Mouse (Mus musculus) neutrophil, adult 5-6 weeks (primary cell): ENCODE results near the gene Agap1. TPM values are rescaled to one million over a fixed set of nuclear protein-coding genes. Genes with fewer than 3 reads are reported as not detected.

Experiments
- ATAC-seq: fragments of 151-379, 151-347 bp; 2 replicates; pipeline ENCODE4 v1.8.0; 2017; ENCODE audit warnings: mild to moderate bottlenecking, moderate TSS enrichment; ENCODE audit not compliant: insufficient number of reproducible peaks, poor library complexity, low FRiP score, severe bottlenecking; ENCODE audit errors: extremely low read depth
- total RNA-seq: library from RNA; stranded (forward); fragments of 200-1000 nt; gene quantifications from 2 replicates; pipeline ENCODE4 v1.2.3, GENCODE M21; 2017

Gene Agap1
- total RNA-seq, 1 experiment from 2014 or later: 9.7 TPM

- ATAC-seq: no peak
Observed at GRCm38 (mm10) chr1:89845487-89845886, 390.9 kb downstream of the Agap1 start.

- no peak for ATAC-seq
Observed at GRCm38 (mm10) chr1:89846148-89846547, 391.5 kb downstream of the Agap1 start.

- ATAC-seq: no peak
Observed at GRCm38 (mm10) chr1:89848356-89849039, 393.9 kb downstream of the Agap1 start.

GRCm38 (mm10) chr1:89849151-89849860 is 394.7 kb downstream of the Agap1 start:
- no peak for ATAC-seq

GRCm38 (mm10) chr1:89849861-89850230 is 395.2 kb downstream of the Agap1 start:
- ATAC-seq: no peak

GRCm38 (mm10) chr1:89850681-89851414 is 396.2 kb downstream of the Agap1 start:
- ATAC-seq: no peak

GRCm38 (mm10) chr1:89859182-89859581 is 404.6 kb downstream of the Agap1 start:
- ATAC-seq: no peak

- ATAC-seq: no peak
Observed at GRCm38 (mm10) chr1:89860017-89860730, 405.6 kb downstream of the Agap1 start.

GRCm38 (mm10) chr1:89865787-89866186 is 411.2 kb downstream of the Agap1 start:
- ATAC-seq: no peak

- ATAC-seq: no peak
Observed at GRCm38 (mm10) chr1:89867847-89868246, 413.2 kb downstream of the Agap1 start.

GRCm38 (mm10) chr1:89870134-89870905 is 415.7 kb downstream of the Agap1 start:
- ATAC-seq: no peak

GRCm38 (mm10) chr1:89870906-89871211 is 416.3 kb downstream of the Agap1 start:
- no peak for ATAC-seq

- ATAC-seq: no peak
Observed at GRCm38 (mm10) chr1:89876346-89877072, 421.9 kb downstream of the Agap1 start.

GRCm38 (mm10) chr1:89878496-89878895 is 423.9 kb downstream of the Agap1 start:
- no peak for ATAC-seq

- ATAC-seq: no peak
Observed at GRCm38 (mm10) chr1:89880193-89880592, 425.6 kb downstream of the Agap1 start.

- ATAC-seq: no peak
Observed at GRCm38 (mm10) chr1:89880834-89881233, 426.2 kb downstream of the Agap1 start.

- ATAC-seq: no peak
Observed at GRCm38 (mm10) chr1:89884335-89884734, 429.7 kb downstream of the Agap1 start.

- ATAC-seq: no peak
Observed at GRCm38 (mm10) chr1:89885696-89886095, 431.1 kb downstream of the Agap1 start.
